Mouse (Mus musculus): ENCODE data around the gene Gpd1l. TPM values are rescaled to one million over a fixed set of nuclear protein-coding genes. Genes with fewer than 3 reads are reported as not detected.

Gene Gpd1l
- polyA plus RNA-seq, 1 experiment, result 23.7 TPM

- no peaks in the 10 kb centered on the region for H3K36me3 ChIP-seq (ENCODE audit: control insufficient read depth, insufficient read depth, low read length)
- no peak overlapping the region for H3K4me3 ChIP-seq (ENCODE audit: low read depth, low read length)
- WGBS, result 69% methylated on average over 3 of the region's 3 CpGs
- no peak overlapping the region for H3K27ac ChIP-seq (ENCODE audit: insufficient read depth, low read depth, low read length)
- no peaks in the 10 kb centered on the region for H3K27me3 ChIP-seq (ENCODE audit: control insufficient read depth, insufficient read depth, low read length)
- H3K4me1 ChIP-seq (ENCODE audit: control insufficient read depth, insufficient read depth, insufficient read length, low read length), result peaks cover 6% of the 10 kb centered on the region
- TF ChIP-seq CTCF (IDR thresholded peaks at IDR 0.05; ENCODE audit: extremely low read depth, insufficient read length, insufficient replicate concordance, low read depth, low read length) (no peak), POLR2A (IDR thresholded peaks at IDR 0.05; ENCODE audit: low read depth, low read length) (no peak)
These were observed 30.3 kb upstream of the Gpd1l start for GRCm38 (mm10) chr9:114964093-114964492.

- no peak for TF ChIP-seq CTCF (IDR thresholded peaks at IDR 0.05; ENCODE audit: extremely low read depth, insufficient read length, insufficient replicate concordance, low read depth, low read length)
- no peak for TF ChIP-seq POLR2A (IDR thresholded peaks at IDR 0.05; ENCODE audit: low read depth, low read length)
- WGBS, result 45% methylated on average over 6 of the region's 6 CpGs
- Histone ChIP-seq H3K27me3 (ENCODE audit: control insufficient read depth, insufficient read depth, low read length) (no peaks in the 10 kb centered on the region), H3K4me3 (ENCODE audit: low read depth, low read length) (no peak overlapping the region), H3K36me3 (ENCODE audit: control insufficient read depth, insufficient read depth, low read length) (no peaks in the 10 kb centered on the region), H3K4me1 (ENCODE audit: control insufficient read depth, insufficient read depth, insufficient read length, low read length) (peaks cover 6% of the 10 kb centered on the region), H3K27ac (ENCODE audit: insufficient read depth, low read depth, low read length) (no peak overlapping the region)
These were observed 27.1 kb upstream of the Gpd1l start for GRCm38 (mm10) chr9:114960844-114961243.

- no peaks in the 10 kb centered on the region for H3K27me3 ChIP-seq (ENCODE audit: control insufficient read depth, insufficient read depth, low read length)
- TF ChIP-seq POLR2A (IDR thresholded peaks at IDR 0.05; ENCODE audit: low read depth, low read length), result no peak
- no peak for TF ChIP-seq CTCF (IDR thresholded peaks at IDR 0.05; ENCODE audit: extremely low read depth, insufficient read length, insufficient replicate concordance, low read depth, low read length)
- peaks cover 10% of the 10 kb centered on the region for H3K4me1 ChIP-seq (ENCODE audit: control insufficient read depth, insufficient read depth, insufficient read length, low read length)
- no peak overlapping the region for H3K4me3 ChIP-seq (ENCODE audit: low read depth, low read length)
- H3K36me3 ChIP-seq (ENCODE audit: control insufficient read depth, insufficient read depth, low read length), result no peaks in the 10 kb centered on the region
- WGBS, result 22% methylated on average over 4 of the region's 4 CpGs
- peak overlapping the region; percentile 43; the same call in 1 of the 2 replicates for H3K27ac ChIP-seq (ENCODE audit: insufficient read depth, low read depth, low read length)
These were observed 26.4 kb upstream of the Gpd1l start for GRCm38 (mm10) chr9:114960043-114960789.

- no peak for TF ChIP-seq POLR2A (IDR thresholded peaks at IDR 0.05; ENCODE audit: low read depth, low read length)
- TF ChIP-seq CTCF (IDR thresholded peaks at IDR 0.05; ENCODE audit: extremely low read depth, insufficient read length, insufficient replicate concordance, low read depth, low read length), result no peak
- Histone ChIP-seq H3K27ac (ENCODE audit: insufficient read depth, low read depth, low read length) (no peak overlapping the region), H3K36me3 (ENCODE audit: control insufficient read depth, insufficient read depth, low read length) (no peaks in the 10 kb centered on the region), H3K4me1 (ENCODE audit: control insufficient read depth, insufficient read depth, insufficient read length, low read length) (peaks cover 16% of the 10 kb centered on the region), H3K4me3 (ENCODE audit: low read depth, low read length) (no peak overlapping the region), H3K27me3 (ENCODE audit: control insufficient read depth, insufficient read depth, low read length) (no peaks in the 10 kb centered on the region)
- WGBS, result 24% methylated on average over 5 of the region's 5 CpGs
These were observed 23.2 kb upstream of the Gpd1l start for GRCm38 (mm10) chr9:114956945-114957344.

- Histone ChIP-seq H3K4me3 (ENCODE audit: low read depth, low read length) (no peak overlapping the region), H3K4me1 (ENCODE audit: control insufficient read depth, insufficient read depth, insufficient read length, low read length) (peaks cover 19% of the 10 kb centered on the region), H3K27ac (ENCODE audit: insufficient read depth, low read depth, low read length) (no peak overlapping the region), H3K36me3 (ENCODE audit: control insufficient read depth, insufficient read depth, low read length) (no peaks in the 10 kb centered on the region), H3K27me3 (ENCODE audit: control insufficient read depth, insufficient read depth, low read length) (no peaks in the 10 kb centered on the region)
- TF ChIP-seq CTCF (IDR thresholded peaks at IDR 0.05; ENCODE audit: extremely low read depth, insufficient read length, insufficient replicate concordance, low read depth, low read length) (no peak), POLR2A (IDR thresholded peaks at IDR 0.05; ENCODE audit: low read depth, low read length) (no peak)
- WGBS, result 57% methylated on average over 11 of the region's 11 CpGs
These were observed 21.6 kb upstream of the Gpd1l start for GRCm38 (mm10) chr9:114955340-114955739.

- Histone ChIP-seq H3K27me3 (ENCODE audit: control insufficient read depth, insufficient read depth, low read length) (no peaks in the 10 kb centered on the region), H3K36me3 (ENCODE audit: control insufficient read depth, insufficient read depth, low read length) (no peaks in the 10 kb centered on the region), H3K4me3 (ENCODE audit: low read depth, low read length) (no peak overlapping the region), H3K4me1 (ENCODE audit: control insufficient read depth, insufficient read depth, insufficient read length, low read length) (peaks cover 32% of the 10 kb centered on the region), H3K27ac (ENCODE audit: insufficient read depth, low read depth, low read length) (no peak overlapping the region)
- no peak for TF ChIP-seq CTCF (IDR thresholded peaks at IDR 0.05; ENCODE audit: extremely low read depth, insufficient read length, insufficient replicate concordance, low read depth, low read length)
- TF ChIP-seq POLR2A (IDR thresholded peaks at IDR 0.05; ENCODE audit: low read depth, low read length), result no peak
- 69% methylated on average over 1 of the region's 1 CpGs for WGBS
These were observed 19.1 kb upstream of the Gpd1l start for GRCm38 (mm10) chr9:114952866-114953265.

GRCm38 (mm10) chr9:114948395-114948794 lies 14.6 kb upstream of the Gpd1l start:
- WGBS, result 44% methylated on average over 5 of the region's 5 CpGs
- Histone ChIP-seq H3K4me1 (ENCODE audit: control insufficient read depth, insufficient read depth, insufficient read length, low read length) (peaks cover 31% of the 10 kb centered on the region), H3K36me3 (ENCODE audit: control insufficient read depth, insufficient read depth, low read length) (no peaks in the 10 kb centered on the region), H3K27ac (ENCODE audit: insufficient read depth, low read depth, low read length) (peak overlapping the region; percentile 23; the same call in 1 of the 2 replicates), H3K27me3 (ENCODE audit: control insufficient read depth, insufficient read depth, low read length) (no peaks in the 10 kb centered on the region), H3K4me3 (ENCODE audit: low read depth, low read length) (no peak overlapping the region)
- TF ChIP-seq CTCF (IDR thresholded peaks at IDR 0.05; ENCODE audit: extremely low read depth, insufficient read length, insufficient replicate concordance, low read depth, low read length) (no peak), POLR2A (IDR thresholded peaks at IDR 0.05; ENCODE audit: low read depth, low read length) (no peak)
